Mouse (Mus musculus) thymus, adult 18-20 months (tissue): ENCODE data around the gene Gm49711.
"Not testable (repeated sequence)": the region's sequence is repeated elsewhere in the genome, so short reads cannot be mapped to it uniquely, and the experiment has no call there.

Experiments
- DNase-seq, 2 experiments: peaks; one replicate each; pipeline ENCODE4 v3.0.0; 2022; ENCODE audit warnings: mixed read lengths in 2 of 2

Gm49711 gene

GRCm38 (mm10) chr16:92183477-92183876 lies 125.4 kb downstream of the Gm49711 start:
- no peak for DNase-seq

GRCm38 (mm10) chr16:92190603-92191002 lies 132.5 kb downstream of the Gm49711 start:
- DNase-seq = no peak

GRCm38 (mm10) chr16:92195094-92195493 lies 137.0 kb downstream of the Gm49711 start:
- DNase-seq = no peak

GRCm38 (mm10) chr16:92196741-92197331 lies 138.7 kb downstream of the Gm49711 start:
- DNase-seq = no peak

GRCm38 (mm10) chr16:92200615-92201014 lies 142.5 kb downstream of the Gm49711 start:
- no peak for DNase-seq

- no peak for DNase-seq
Observed at GRCm38 (mm10) chr16:92203599-92203998, 145.5 kb downstream of the Gm49711 start.

- DNase-seq = no peak
Observed at GRCm38 (mm10) chr16:92209291-92209781, 151.2 kb downstream of the Gm49711 start.

- DNase-seq = not testable (repeated sequence)
Observed at GRCm38 (mm10) chr16:92210316-92210715, 152.2 kb downstream of the Gm49711 start.

- DNase-seq = not testable (repeated sequence)
Observed at GRCm38 (mm10) chr16:92213911-92214310, 155.8 kb downstream of the Gm49711 start.

- no peak for DNase-seq
Observed at GRCm38 (mm10) chr16:92215599-92216390, 157.7 kb downstream of the Gm49711 start.

- no peak for DNase-seq
Observed at GRCm38 (mm10) chr16:92220754-92221153, 162.6 kb downstream of the Gm49711 start.

- DNase-seq = no peak
Observed at GRCm38 (mm10) chr16:92228332-92228919, 170.3 kb downstream of the Gm49711 start.

- DNase-seq = no peak
Observed at GRCm38 (mm10) chr16:92230476-92230931, 172.4 kb downstream of the Gm49711 start.

GRCm38 (mm10) chr16:92234530-92234929 lies 176.4 kb downstream of the Gm49711 start:
- DNase-seq = no peak

GRCm38 (mm10) chr16:92235222-92235621 lies 177.1 kb downstream of the Gm49711 start:
- DNase-seq = no peak
